Mouse (Mus musculus) cerebellum, adult 9-10 months (tissue): ENCODE measurements around the gene Rere.

Experiments
- DNase-seq: peaks from one replicate; pipeline ENCODE4 v3.0.0; 2022

Gene Rere

DNA sequence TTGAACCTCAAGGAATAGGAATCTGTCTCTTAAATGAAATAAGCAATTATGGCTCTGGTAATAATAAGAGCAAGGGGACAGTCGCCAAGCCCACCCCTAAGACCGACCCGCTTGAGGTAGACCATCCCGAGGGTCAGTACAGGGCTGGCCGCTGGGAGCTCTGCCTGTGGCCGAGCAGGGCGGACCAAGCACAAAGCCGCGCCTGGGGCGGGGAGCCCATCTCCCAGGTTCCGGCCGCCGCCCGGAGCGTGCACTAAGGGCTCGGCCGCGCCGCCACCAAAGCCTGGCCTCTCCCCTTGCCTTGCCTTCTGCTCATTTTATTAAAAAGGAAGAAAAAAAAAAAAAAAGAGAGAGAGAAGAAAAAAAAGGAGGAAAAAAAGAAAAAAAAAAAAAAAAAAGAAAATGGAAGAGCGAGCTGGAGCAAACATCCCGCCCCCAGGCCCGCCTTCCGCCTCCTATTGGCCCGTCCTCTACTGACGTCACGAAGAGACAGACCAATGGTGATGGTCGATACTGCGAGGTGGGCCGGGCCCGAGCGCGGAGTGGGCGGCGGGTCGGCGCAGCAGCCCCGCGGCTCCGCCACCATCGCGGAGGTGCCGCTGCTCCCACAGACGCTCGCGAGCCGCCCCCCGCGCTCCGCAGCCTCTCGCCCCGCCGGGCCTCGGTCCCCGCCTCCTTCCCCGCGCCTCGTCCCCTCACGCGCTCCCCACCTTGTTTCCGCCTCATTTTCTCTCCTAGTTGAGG is at the start of gene Rere:
Gene Rere, plus strand, starts transcription at position 629 of the 744 bp plus-strand sequence.
- DNase-seq: peak; percentile 98

DNA sequence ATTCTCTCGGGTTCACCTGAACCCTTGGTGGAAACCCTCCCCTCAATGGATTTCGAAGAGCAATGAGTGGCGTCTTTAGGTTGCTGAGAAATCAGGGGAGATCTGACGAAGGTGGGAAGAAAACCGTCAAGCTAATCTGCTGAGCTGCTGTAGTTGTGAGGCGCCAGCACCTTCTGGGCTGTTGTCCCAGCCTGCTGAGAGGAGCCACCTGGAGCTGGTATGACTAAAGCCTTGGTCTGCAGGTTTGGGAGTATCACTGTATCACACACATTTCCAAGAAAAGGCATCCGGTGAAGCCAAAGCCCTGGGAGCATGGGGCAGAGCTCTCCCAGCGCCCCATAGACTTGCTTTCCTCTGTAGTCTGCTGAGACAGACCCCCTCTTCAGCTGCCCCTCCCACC is 49.6 kb upstream of the Rere start:
- DNase-seq: peak; percentile 82

- DNase-seq: peak; percentile 31
Measured at GRCm38 (mm10) chr4:150234599-150235327, 46.7 kb upstream of the Rere start.

- peak; percentile 36 for DNase-seq
Measured at GRCm38 (mm10) chr4:150235585-150235984, 45.9 kb upstream of the Rere start.

DNA sequence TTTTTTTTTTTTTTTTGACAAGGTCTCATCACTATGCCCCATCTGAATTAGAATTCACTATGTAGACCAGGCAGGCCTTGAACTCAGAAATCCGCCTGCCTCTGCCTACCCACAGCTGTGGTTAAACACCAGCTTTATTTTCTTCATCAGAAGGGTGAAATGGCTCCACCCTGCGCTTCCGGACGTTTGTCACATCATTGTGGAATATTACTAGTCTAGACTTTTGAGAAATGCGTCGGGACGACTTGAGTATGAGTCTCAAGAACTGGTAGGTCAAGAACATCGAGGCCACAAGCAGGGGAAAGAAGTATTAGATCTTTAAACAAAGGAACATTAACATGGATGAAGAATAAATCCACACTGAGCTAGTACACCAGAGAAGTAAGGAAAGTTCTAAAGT is 45.4 kb upstream of the Rere start:
- no peak for DNase-seq

- DNase-seq: peak; percentile 96
Measured at GRCm38 (mm10) chr4:150236521-150237481, 44.6 kb upstream of the Rere start, which contains the start of gene Eno1. Eno1 (plus strand) TSS chr4:150236721.

- peak; percentile 41 for DNase-seq
Measured at GRCm38 (mm10) chr4:150237636-150238361, 43.6 kb upstream of the Rere start.

DNA sequence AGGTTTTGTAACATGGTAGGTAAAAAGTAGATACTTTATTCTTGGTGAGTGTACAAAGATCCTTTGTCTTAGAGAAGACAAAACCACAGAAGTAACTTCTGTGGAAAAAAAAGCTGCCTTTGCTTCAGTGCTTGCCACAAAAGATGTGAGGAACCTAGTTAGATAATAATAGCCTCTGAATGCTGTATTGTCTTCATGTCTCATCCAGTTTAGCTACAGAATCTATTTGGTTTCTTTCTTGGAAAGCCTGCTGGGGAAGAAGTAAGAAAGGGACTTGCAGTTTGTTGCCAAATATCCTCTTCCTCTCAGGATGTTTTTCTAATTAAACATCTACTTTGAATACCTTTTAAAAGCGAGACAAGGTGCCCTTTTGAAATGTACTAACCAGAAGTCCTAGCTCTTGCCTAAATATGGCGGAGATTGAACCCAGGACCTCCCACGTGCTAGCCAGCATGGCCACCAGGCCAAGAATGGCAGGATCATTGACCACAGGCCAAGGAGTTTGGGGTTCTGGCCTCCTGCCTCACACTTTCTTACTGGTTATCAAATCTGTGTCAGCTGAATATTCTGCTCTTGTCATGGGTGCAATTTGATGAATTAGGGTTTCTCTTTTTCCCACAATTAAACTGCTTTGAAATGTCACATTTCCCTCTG is 42.9 kb upstream of the Rere start:
- DNase-seq: peak; percentile 68

DNA sequence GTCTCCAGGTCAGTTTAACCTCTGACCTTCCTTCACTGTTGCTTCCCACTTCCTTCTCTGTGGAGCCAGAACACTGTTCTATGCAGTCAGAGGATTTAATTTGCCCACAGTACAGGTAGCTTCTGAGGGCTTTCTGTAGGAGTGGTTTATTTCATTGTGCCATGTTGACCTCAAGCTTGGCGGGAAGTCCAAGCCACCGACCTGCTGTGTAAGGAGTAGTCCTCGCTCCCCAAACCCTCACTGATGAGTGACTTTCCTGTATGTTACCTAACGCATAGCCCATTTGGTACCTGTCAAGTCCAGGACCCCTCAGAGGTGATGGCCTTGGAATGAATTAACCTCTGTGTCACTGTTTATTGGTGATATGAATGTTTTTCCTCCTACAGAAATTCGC is 42.4 kb upstream of the Rere start:
- DNase-seq: peak; percentile 44

DNA sequence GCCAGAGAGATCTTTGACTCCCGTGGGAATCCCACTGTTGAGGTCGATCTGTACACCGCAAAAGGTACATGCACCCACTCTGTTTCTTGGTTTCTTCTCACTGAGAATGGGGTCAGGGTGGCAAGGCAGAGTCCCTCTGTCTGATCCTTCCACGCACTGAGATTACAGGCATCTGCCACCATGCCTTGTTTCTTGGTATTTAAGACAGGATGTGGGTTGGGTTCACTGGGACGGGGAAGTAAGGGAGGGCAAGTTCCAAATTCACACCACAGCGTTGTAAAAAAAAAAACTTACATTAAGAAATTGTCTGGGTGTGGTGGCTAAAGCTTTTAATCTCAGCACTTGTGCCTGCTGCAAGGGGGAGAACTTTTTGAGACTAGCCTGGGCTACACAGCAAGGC is 41.9 kb upstream of the Rere start:
- no peak for DNase-seq

- DNase-seq: peak; percentile 97
Measured at GRCm38 (mm10) chr4:150239951-150240368, 41.5 kb upstream of the Rere start.

- peak; percentile 34 for DNase-seq
Measured at GRCm38 (mm10) chr4:150240381-150240886, 41.0 kb upstream of the Rere start.

DNA sequence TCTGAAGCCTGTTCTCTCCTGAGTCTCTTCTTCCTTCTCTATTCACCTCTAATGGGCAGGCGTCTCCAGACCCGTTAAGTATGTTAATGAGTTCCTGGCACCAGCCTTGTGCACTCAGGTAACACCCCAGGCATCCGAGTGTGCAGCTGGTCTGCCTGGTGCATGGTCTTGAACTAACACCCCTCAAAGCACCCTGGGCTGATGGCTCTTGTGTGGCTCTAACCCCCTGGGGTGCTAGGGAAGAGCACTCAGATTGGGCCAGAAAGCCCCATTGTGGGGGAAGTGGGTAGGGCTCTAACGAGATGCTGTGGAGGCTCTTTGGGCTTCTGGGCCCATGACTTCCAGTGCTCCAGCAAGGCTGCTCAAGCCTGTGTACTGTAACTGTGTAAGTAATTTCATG is 39.7 kb upstream of the Rere start:
- peak; percentile 25 for DNase-seq

- no peak for DNase-seq
Measured at GRCm38 (mm10) chr4:150242745-150243144, 38.7 kb upstream of the Rere start.

- DNase-seq: peak; percentile 15
Measured at GRCm38 (mm10) chr4:150245876-150246275, 35.6 kb upstream of the Rere start.

GRCm38 (mm10) chr4:150248009-150248408 is 33.4 kb upstream of the Rere start:
- peak; percentile 82 for DNase-seq

- DNase-seq: peak; percentile 20
Measured at GRCm38 (mm10) chr4:150248917-150249316, 32.5 kb upstream of the Rere start.

GRCm38 (mm10) chr4:150249731-150250270 is 31.6 kb upstream of the Rere start:
- DNase-seq: no peak

DNA sequence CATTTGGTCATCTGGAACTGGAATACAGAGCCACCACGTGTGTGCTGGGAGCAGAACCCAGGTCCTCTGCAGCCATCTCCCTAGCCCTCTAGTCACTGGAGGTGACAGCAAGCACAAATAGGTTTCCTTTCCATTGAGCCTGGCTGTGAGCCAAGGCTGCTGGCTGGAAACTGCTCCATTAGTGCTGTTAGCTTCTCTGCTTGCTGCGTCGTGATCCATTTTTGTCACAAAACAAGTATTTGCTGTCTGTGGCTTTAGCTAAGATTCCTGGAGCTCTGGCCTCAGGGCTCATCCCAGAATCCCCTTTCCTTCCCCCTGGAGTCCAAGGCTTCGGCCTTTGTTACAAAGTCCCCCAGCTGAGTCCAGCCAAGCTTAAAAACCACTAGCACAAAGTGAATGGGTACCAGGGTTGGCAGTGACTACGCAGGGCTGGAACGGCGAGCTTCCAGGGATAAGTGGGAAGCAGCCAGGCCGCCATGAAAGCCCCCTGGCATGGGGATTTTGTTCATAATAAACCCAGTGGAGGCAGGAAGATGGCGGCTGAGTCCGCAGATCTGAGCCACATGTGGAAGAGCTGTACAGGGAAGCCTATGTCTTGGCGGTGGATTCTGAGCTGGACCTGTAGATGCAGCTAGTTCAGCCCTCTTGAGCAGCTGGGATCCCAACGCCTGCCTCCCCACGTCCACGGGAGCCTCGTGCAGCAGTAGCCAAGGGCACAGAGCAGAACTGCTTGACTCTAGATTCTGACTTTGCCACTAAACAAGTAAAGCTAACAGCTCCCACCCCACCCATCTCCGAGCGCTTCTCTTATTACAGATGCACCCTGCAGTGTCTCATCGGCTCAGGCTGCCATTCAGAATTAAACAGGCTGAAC is 30.7 kb upstream of the Rere start:
- DNase-seq: peak; percentile 61

DNA sequence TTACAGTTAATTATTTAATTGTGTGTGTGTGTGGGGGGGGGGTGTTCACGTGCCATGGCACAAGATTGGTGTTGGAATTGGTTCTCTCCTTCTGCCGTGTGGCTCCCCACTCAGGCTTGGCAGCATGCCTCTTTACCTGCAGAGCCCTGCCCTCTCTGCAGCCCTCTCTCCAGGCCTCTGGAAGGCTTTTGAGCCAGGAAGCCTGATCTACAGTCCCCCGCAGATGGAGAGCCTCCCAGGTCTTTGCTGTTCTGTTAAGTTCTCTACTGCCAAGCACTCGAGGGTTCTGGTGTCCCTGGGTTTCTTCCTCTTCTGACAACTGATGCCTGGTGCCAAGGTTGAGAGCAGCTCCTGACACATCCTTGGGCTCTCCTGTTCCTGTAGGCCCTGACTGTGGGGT is 27.0 kb upstream of the Rere start:
- DNase-seq: peak; percentile 88
